Mouse (Mus musculus) megakaryocyte, adult 5-6 weeks (primary cell): ENCODE results near the gene Fhl4. TPM values are rescaled to one million over a fixed set of nuclear protein-coding genes. Genes with fewer than 3 reads are reported as not detected.

ENCODE experiments used
- total RNA-seq, 2 experiments: library from RNA; stranded (forward) in 1 of 2; stranded (reverse) in 1 of 2; fragments of 153-499, 151-499 nt in 1 of 2; fragments of 221-1000, 200-1000 nt in 1 of 2; gene quantifications; 2 replicates each; pipeline versions ENCODE4 v1.2.3 to v1.2.4; 2015 to 2017

The Fhl4 gene
- total RNA-seq, 2 experiments from 2014 or later = 0.09 TPM; not detected in 1

Other genes with a start within 250 kb of the Fhl4 start
- gene Ric8b, start 184.9 kb downstream of the Fhl4 start, total RNA-seq (2015) = 13.1 and 13.8 TPM in 2 replicates
- 13.4 and 16.6 TPM in 2 replicates for gene Ric8b, start 184.9 kb downstream of the Fhl4 start, total RNA-seq (2017)
- 11.8 and 14.0 TPM in 2 replicates for gene Tmem263, start 132 bp upstream of the Fhl4 start, total RNA-seq (2015)
- gene Tmem263, start 132 bp upstream of the Fhl4 start, total RNA-seq (2017) = 13.0 and 14.5 TPM in 2 replicates
- 2.4 and 3.9 TPM in 2 replicates for gene Mterf2, start 25.5 kb upstream of the Fhl4 start, total RNA-seq (2015)
- gene Mterf2, start 25.5 kb upstream of the Fhl4 start, total RNA-seq (2017) = 1.9 and 2.2 TPM in 2 replicates
- 15.7 and 16.2 TPM in 2 replicates for gene Cry1, start 82.6 kb upstream of the Fhl4 start, total RNA-seq (2015)
- 17.5 and 19.4 TPM in 2 replicates for gene Cry1, start 82.6 kb upstream of the Fhl4 start, total RNA-seq (2017)